16 mouse cellular contexts compared by ENCODE assay signal in genomic region chr2:172906146-172906545, GRCm38 (mm10). TPM values are rescaled to one million over a fixed set of nuclear protein-coding genes. Genes with fewer than 3 reads are reported as not detected.
A peak's percentile ranks its signal among the peaks of the same experiment; 100 is the strongest.
DNase-seq lines count a peak whose midpoint lies in the region; ATAC-seq and TF ChIP-seq lines count a peak whose summit lies in the region.
"Had no signal": no experiment of that assay in that cellular context is flagged by ENCODE, and none has a peak within 500 bp of the region (broad histone marks: within the 10 kb centered on the region; RNA-seq: fewer than 3 reads in every experiment).

No protein-coding gene starts in this region.

- DNase-seq in heart, postnatal 0 days (ENCODE audit: low spot score), result no peak
- DNase-seq in heart, adult 2 months, result no peak
- peak; percentile 96 for DNase-seq in Muller cell, postnatal 12 days (ENCODE audit: inconsistent ontology term)
- DNase-seq in kidney, postnatal 14 days, result peak; percentile 74
- DNase-seq in left cerebral cortex, postnatal 14 days (ENCODE audit: low spot score in 2 of 2), result no peak
- DNase-seq in spleen, adult 12 weeks (ENCODE audit: low spot score), result no peak
- DNase-seq: adrenal gland, postnatal 36 days; cerebellum, postnatal 10 days; embryo, embryonic 11 days; liver; retina, postnatal 1 day had no signal

- peaks cover 17% of the 10 kb centered on the region; the same call in 1 of the 2 replicates for H3K4me1 ChIP-seq in heart, postnatal 0 days (ENCODE audit: control insufficient read depth, insufficient read depth)
- H3K4me1 ChIP-seq in heart, adult 2 months (ENCODE audit: control insufficient read depth, insufficient read depth, low read length), result no peaks in the 10 kb centered on the region
- peaks cover 15% of the 10 kb centered on the region for H3K4me1 ChIP-seq in intestine, postnatal 0 days (replicated peaks; ENCODE audit: control insufficient read depth, insufficient read depth, low read length)

- peak; percentile 40 for ATAC-seq in heart, postnatal 0 days (ENCODE audit: insufficient read depth, low read depth)
- ATAC-seq in intestine, postnatal 0 days, result peak; percentile 90
- ATAC-seq: activated CD4-positive, CD25-positive, alpha-beta regulatory T cell, adult 4 months; forebrain, embryonic 14.5 days had no signal

- TF ChIP-seq POLR2A in heart, adult 2 months (IDR thresholded peaks at IDR 0.05; ENCODE audit: insufficient read depth, low read depth, low read length), result no peak

- H3K9ac ChIP-seq in heart, postnatal 0 days (replicated peaks; ENCODE audit: low read depth, low read length), result no peak overlapping the region
- no peak overlapping the region for H3K9ac ChIP-seq in heart, adult 2 months (ENCODE audit: low read depth, low read length)
- H3K9ac ChIP-seq in intestine, postnatal 0 days (ENCODE audit: low read depth, low read length), result no peak overlapping the region

- no peaks in the 10 kb centered on the region for H3K27me3 ChIP-seq in heart, postnatal 0 days (ENCODE audit: control insufficient read depth, insufficient read depth, low read length)
- H3K27me3 ChIP-seq in heart, adult 2 months (ENCODE audit: control insufficient read depth, insufficient read depth, low read length), result no peaks in the 10 kb centered on the region
- H3K27me3 ChIP-seq in intestine, postnatal 0 days (replicated peaks; ENCODE audit: control insufficient read depth, insufficient read depth, low read length), result no peaks in the 10 kb centered on the region

- TF ChIP-seq CTCF in heart, postnatal 0 days (IDR thresholded peaks at IDR 0.05; ENCODE audit: low read depth), result no peak
- no peak for TF ChIP-seq CTCF in heart, adult 2 months (IDR thresholded peaks at IDR 0.05)
- peak; percentile 70 for TF ChIP-seq CTCF in intestine, postnatal 0 days (IDR thresholded peaks at IDR 0.05; ENCODE audit: low read depth)

- no peak overlapping the region for H3K4me3 ChIP-seq in heart, postnatal 0 days (ENCODE audit: low read depth, low read length)
- no peak overlapping the region for H3K4me3 ChIP-seq in heart, adult 2 months
- H3K4me3 ChIP-seq in intestine, postnatal 0 days (ENCODE audit: low read depth, low read length), result no peak overlapping the region
- H3K4me3 ChIP-seq: midbrain, embryonic 10.5 days had no signal

- intact Hi-C loops in heart, adult 2 months (cut with DNase I), result no loop called here
- intact Hi-C loops in left cerebral cortex, postnatal 14 days (cut with DNase I), result no loop called here

- no peak for TF ChIP-seq EP300 in heart, postnatal 0 days (IDR thresholded peaks at IDR 0.05; ENCODE audit: low read depth)
- no peak for TF ChIP-seq EP300 in heart, adult 2 months (IDR thresholded peaks at IDR 0.05; ENCODE audit: insufficient read depth, low read depth, low read length)

- no peak overlapping the region for H3K4me2 ChIP-seq in heart, postnatal 0 days (ENCODE audit: low read depth, low read length)
- H3K4me2 ChIP-seq in intestine, postnatal 0 days (replicated peaks; ENCODE audit: low read depth), result no peak overlapping the region

- no peaks in the 10 kb centered on the region for H3K9me3 ChIP-seq in heart, postnatal 0 days (replicated peaks; ENCODE audit: control insufficient read depth, low read length)
- no peaks in the 10 kb centered on the region for H3K9me3 ChIP-seq in intestine, postnatal 0 days (ENCODE audit: control insufficient read depth)
- H3K9me3 ChIP-seq: midbrain, embryonic 10.5 days had no signal

- 55% methylated on average over 9 of the region's 9 CpGs for WGBS in heart, postnatal 0 days
- WGBS in heart, adult 2 months, result 67% methylated on average over 9 of the region's 9 CpGs
- 48% methylated on average over 9 of the region's 9 CpGs for WGBS in intestine, postnatal 0 days

- H3K27ac ChIP-seq in heart, postnatal 0 days (ENCODE audit: low read depth), result no peak overlapping the region
- H3K27ac ChIP-seq in heart, adult 2 months, result no peak overlapping the region
- H3K27ac ChIP-seq in intestine, postnatal 0 days (ENCODE audit: low read depth, low read length), result peak overlapping the region; percentile 87
- H3K27ac ChIP-seq: midbrain, embryonic 10.5 days had no signal

- H3K36me3 ChIP-seq in heart, postnatal 0 days (replicated peaks; ENCODE audit: control insufficient read depth, insufficient read depth, low read length), result no peaks in the 10 kb centered on the region
- no peaks in the 10 kb centered on the region for H3K36me3 ChIP-seq in heart, adult 2 months (ENCODE audit: control insufficient read depth, insufficient read depth, low read length)
- no peaks in the 10 kb centered on the region; the same call in 1 of the 2 replicates for H3K36me3 ChIP-seq in intestine, postnatal 0 days (ENCODE audit: control insufficient read depth, insufficient read depth)
- H3K36me3 ChIP-seq: midbrain, embryonic 10.5 days had no signal

- no peaks in the 10 kb centered on the region for H3K79me2 ChIP-seq in heart, adult 2 months (replicated peaks; ENCODE audit: control insufficient read depth, insufficient read depth, low read length)

RNA-seq across cellular contexts. Expression of gene Bmp7, which starts 34.0 kb away (rescaled TPM):
- total RNA-seq in heart, postnatal 0 days (2014; rRNA removed; ENCODE audit: low replicate concordance), result 51.3 and 60.3 TPM in 2 replicates
- 11.8 TPM in 2 replicates for polyA plus RNA-seq in heart, postnatal 0 days (2015; fragmentation: Nextera tagmentation; extraction: Ambion mirVana)
- under 1 TPM; 0.86 to 0.94 TPM for total RNA-seq in heart, adult 2 months (2021)
- 1.4 and 2.1 TPM in 2 replicates for polyA plus RNA-seq in heart, adult 2 months (2012; rRNA removed)
- polyA plus RNA-seq in intestine, postnatal 0 days (2015; fragmentation: Nextera tagmentation; extraction: Ambion mirVana), result 37.6 and 41.1 TPM in 2 replicates
- 10 to 100 TPM; 11.9 to 12.1 TPM for total RNA-seq in left cerebral cortex, postnatal 14 days (2021)
- total RNA-seq: granulocyte monocyte progenitor cell, adult 5-6 weeks had no signal

Comparison
In these comparisons a context has a peak if more than half of its experiments do, and no peak if none do; other contexts are left out.
1. RNA of gene Bmp7, which starts 34.0 kb away (total RNA-seq): 51.3 to 60.3 TPM in heart, postnatal 0 days and 11.9 to 12.1 TPM in left cerebral cortex, postnatal 14 days; 0.86 to 0.94 TPM in heart, adult 2 months; every median in the first group is over 4 times any median in the second.
2. DNase-seq: peak in Muller cell, postnatal 12 days (single experiment) and kidney, postnatal 14 days (single experiment); none in heart, postnatal 0 days (single experiment), heart, adult 2 months (0 of 2), left cerebral cortex, postnatal 14 days (0 of 2) and spleen, adult 12 weeks (single experiment).